ENCODE assay signal across 8 mouse cellular contexts in the genomic region with DNA sequence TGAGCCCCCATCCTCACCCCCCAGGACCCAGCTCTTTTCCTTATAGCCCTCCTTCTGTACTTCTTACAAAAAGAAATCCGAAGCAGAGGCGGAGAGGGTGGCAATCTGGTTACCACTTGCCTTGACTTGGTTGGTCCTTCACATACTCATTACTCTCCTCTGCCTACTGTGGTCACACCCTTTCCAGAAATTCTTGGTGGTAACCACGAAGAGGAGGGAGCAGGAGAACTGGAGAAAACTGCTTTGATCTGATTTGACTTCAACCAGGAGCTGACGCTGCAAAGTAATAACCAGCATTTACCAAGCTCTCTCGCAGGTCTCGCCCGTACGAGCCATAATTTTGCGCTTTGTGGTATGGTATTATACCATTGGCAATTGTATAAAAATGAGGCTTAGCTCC. TPM values are rescaled to one million over a fixed set of nuclear protein-coding genes. Genes with fewer than 3 reads are reported as not detected.
A peak's percentile ranks its signal among the peaks of the same experiment; 100 is the strongest.
DNase-seq lines count a peak whose midpoint lies in the region; ATAC-seq and TF ChIP-seq lines count a peak whose summit lies in the region.

No protein-coding gene starts in this region.

- H3K27ac ChIP-seq in embryonic facial prominence, embryonic 15.5 days (replicated peaks), result peak overlapping the region; percentile 93
- H3K27ac ChIP-seq in limb, embryonic 11.5 days (replicated peaks; ENCODE audit: low read depth, low read length), result peak overlapping the region; percentile 83; the same call in 1 of the 2 replicates
- H3K27ac ChIP-seq in small intestine, adult 2 months (ENCODE audit: insufficient read depth, low read depth, low read length), result peak overlapping the region; percentile 10

- no peak for TF ChIP-seq POLR2A in small intestine, adult 2 months (IDR thresholded peaks at IDR 0.05; ENCODE audit: low read depth, low read length)

- peaks cover 45% of the 10 kb centered on the region for H3K4me1 ChIP-seq in megakaryocyte, embryonic 14.5 days
- peaks cover 17% of the 10 kb centered on the region for H3K4me1 ChIP-seq in embryonic facial prominence, embryonic 15.5 days
- H3K4me1 ChIP-seq in limb, embryonic 11.5 days (ENCODE audit: control insufficient read depth, insufficient read depth, low read length), result peaks cover 3% of the 10 kb centered on the region; the same call in 1 of the 2 replicates
- H3K4me1 ChIP-seq in small intestine, adult 2 months (ENCODE audit: control insufficient read depth, insufficient read depth, insufficient read length, low read length), result peaks cover 5% of the 10 kb centered on the region

- H3K9ac ChIP-seq in embryonic facial prominence, embryonic 15.5 days, result peak overlapping the region; percentile 76
- H3K9ac ChIP-seq in limb, embryonic 11.5 days (ENCODE audit: low read length), result peak overlapping the region; percentile 86

- 35% methylated on average over 9 of the region's 9 CpGs for WGBS in embryonic facial prominence, embryonic 15.5 days
- WGBS in limb, embryonic 11.5 days, result 49% methylated on average over 9 of the region's 9 CpGs
- WGBS in small intestine, adult 2 months, result 40% methylated on average over 9 of the region's 9 CpGs

- no peaks in the 10 kb centered on the region for H3K27me3 ChIP-seq in megakaryocyte, embryonic 14.5 days (replicated peaks)
- H3K27me3 ChIP-seq in embryonic facial prominence, embryonic 15.5 days, result no peaks in the 10 kb centered on the region
- H3K27me3 ChIP-seq in limb, embryonic 11.5 days (ENCODE audit: control insufficient read depth, insufficient read depth, low read length), result no peaks in the 10 kb centered on the region
- no peaks in the 10 kb centered on the region for H3K27me3 ChIP-seq in small intestine, adult 2 months (ENCODE audit: control insufficient read depth, insufficient read depth, low read length)

- peak overlapping the region; percentile 91 for H3K4me2 ChIP-seq in embryonic facial prominence, embryonic 15.5 days (replicated peaks)
- peak overlapping the region; percentile 89 for H3K4me2 ChIP-seq in limb, embryonic 11.5 days (ENCODE audit: low read depth, severe bottlenecking)

- H3K36me3 ChIP-seq in megakaryocyte, embryonic 14.5 days (replicated peaks; ENCODE audit: low read length), result peaks cover 37% of the 10 kb centered on the region
- peaks cover 19% of the 10 kb centered on the region for H3K36me3 ChIP-seq in embryonic facial prominence, embryonic 15.5 days
- peaks cover 3% of the 10 kb centered on the region; the same call in 1 of the 2 replicates for H3K36me3 ChIP-seq in limb, embryonic 11.5 days (ENCODE audit: control insufficient read depth, insufficient read depth, low read length)
- peaks cover 11% of the 10 kb centered on the region for H3K36me3 ChIP-seq in small intestine, adult 2 months (ENCODE audit: control insufficient read depth, insufficient read depth, low read length)

- DNase-seq in limb, embryonic 11.5 days (ENCODE audit: low spot score), result no peak
- DNase-seq in layer of hippocampus, adult 18-20 months (ENCODE audit: low spot score in 2 of 2), result no peak
- no peak for DNase-seq in cerebellum, postnatal 25 days

- H3K9me3 ChIP-seq in megakaryocyte, embryonic 14.5 days, result no peaks in the 10 kb centered on the region
- H3K9me3 ChIP-seq in embryonic facial prominence, embryonic 15.5 days (replicated peaks), result no peaks in the 10 kb centered on the region
- no peaks in the 10 kb centered on the region for H3K9me3 ChIP-seq in limb, embryonic 11.5 days (ENCODE audit: control insufficient read depth, low read length)

- TF ChIP-seq CTCF in small intestine, adult 2 months (IDR thresholded peaks at IDR 0.05; ENCODE audit: extremely low read depth, insufficient read length, insufficient replicate concordance, low read depth, low read length), result no peak

- no peak for ATAC-seq in megakaryocyte, adult 5-6 weeks (ENCODE audit: poor library complexity, severe bottlenecking)
- peak; percentile 40; the same call in 1 of the 2 replicates for ATAC-seq in embryonic facial prominence, embryonic 15.5 days (ENCODE audit: insufficient number of reproducible peaks, low FRiP score, low TSS enrichment, low read depth)
- no peak for ATAC-seq in limb, embryonic 11.5 days (ENCODE audit: insufficient number of reproducible peaks, low FRiP score, low TSS enrichment, low read depth)
- ATAC-seq in megakaryocyte-erythroid progenitor cell, adult 5-6 weeks (replicated peaks; ENCODE audit: low FRiP score, low TSS enrichment, poor library complexity, severe bottlenecking), result no peak

- peak overlapping the region; percentile 96 for H3K4me3 ChIP-seq in megakaryocyte, embryonic 14.5 days (replicated peaks)
- peak overlapping the region; percentile 89 for H3K4me3 ChIP-seq in embryonic facial prominence, embryonic 15.5 days (replicated peaks)
- peak overlapping the region; percentile 82 for H3K4me3 ChIP-seq in limb, embryonic 11.5 days (ENCODE audit: low read depth, low read length)
- peak overlapping the region; percentile 95 for H3K4me3 ChIP-seq in small intestine, adult 2 months (ENCODE audit: low read depth, low read length)

RNA-seq across cellular contexts. Expression of a gene that starts 0.9 kb away (rescaled TPM):
- 0.58 TPM in 1 of 2 replicates, not detected in the other for polyA plus RNA-seq in megakaryocyte, embryonic 14.5 days (2012; ENCODE audit: insufficient read depth, low replicate concordance)
- total RNA-seq in megakaryocyte, adult 5-6 weeks (2015), result 2.1 and 2.8 TPM in 2 replicates
- total RNA-seq in megakaryocyte, adult 5-6 weeks (2017), result 3.3 and 3.6 TPM in 2 replicates
- polyA plus RNA-seq in embryonic facial prominence, embryonic 15.5 days (2015; fragmentation: Nextera tagmentation; extraction: Ambion mirVana), result 1.9 and 2.4 TPM in 2 replicates
- 3.1 and 3.2 TPM in 2 replicates for polyA plus RNA-seq in limb, embryonic 11.5 days (2014; fragmentation: Nextera tagmentation; extraction: Ambion mirVana)
- polyA plus RNA-seq in small intestine, adult 2 months (2012; rRNA removed), result 0.39 and 0.98 TPM in 2 replicates
- total RNA-seq in layer of hippocampus, adult 18-20 months (2021), result 1 to 10 TPM; 7.1 to 7.5 TPM
- total RNA-seq in megakaryocyte-erythroid progenitor cell, adult 5-6 weeks (2014; fragmentation: Nextera tagmentation), result 10.2 and 11.1 TPM in 2 replicates
- total RNA-seq in megakaryocyte-erythroid progenitor cell, adult 5-6 weeks (2017), result 12.3 and 14.5 TPM in 2 replicates

RNA-seq across cellular contexts. Expression of a gene that starts 1.0 kb away (rescaled TPM):
- polyA plus RNA-seq in megakaryocyte, embryonic 14.5 days (2012; ENCODE audit: insufficient read depth, low replicate concordance), result 2.8 and 3.3 TPM in 2 replicates
- 1.2 and 2.1 TPM in 2 replicates for total RNA-seq in megakaryocyte, adult 5-6 weeks (2015)
- total RNA-seq in megakaryocyte, adult 5-6 weeks (2017), result 1.4 and 2.8 TPM in 2 replicates
- polyA plus RNA-seq in embryonic facial prominence, embryonic 15.5 days (2015; fragmentation: Nextera tagmentation; extraction: Ambion mirVana), result 11.5 and 14.2 TPM in 2 replicates
- polyA plus RNA-seq in limb, embryonic 11.5 days (2014; fragmentation: Nextera tagmentation; extraction: Ambion mirVana), result 12.3 and 13.4 TPM in 2 replicates
- 8.7 and 13.0 TPM in 2 replicates for polyA plus RNA-seq in small intestine, adult 2 months (2012; rRNA removed)
- 1 to 10 TPM; 7.4 to 7.9 TPM for total RNA-seq in layer of hippocampus, adult 18-20 months (2021)
- total RNA-seq in megakaryocyte-erythroid progenitor cell, adult 5-6 weeks (2014; fragmentation: Nextera tagmentation), result 15.2 and 24.5 TPM in 2 replicates
- total RNA-seq in megakaryocyte-erythroid progenitor cell, adult 5-6 weeks (2017), result 3.5 and 10.3 TPM in 2 replicates

RNA-seq across cellular contexts. Expression of a gene that starts 10.4 kb away (rescaled TPM):
- 2.2 and 30.3 TPM in 2 replicates for polyA plus RNA-seq in megakaryocyte, embryonic 14.5 days (2012; ENCODE audit: insufficient read depth, low replicate concordance)
- 129 and 131 TPM in 2 replicates for total RNA-seq in megakaryocyte, adult 5-6 weeks (2015)
- total RNA-seq in megakaryocyte, adult 5-6 weeks (2017), result 164 and 179 TPM in 2 replicates
- 68.6 and 72.0 TPM in 2 replicates for polyA plus RNA-seq in embryonic facial prominence, embryonic 15.5 days (2015; fragmentation: Nextera tagmentation; extraction: Ambion mirVana)
- polyA plus RNA-seq in limb, embryonic 11.5 days (2014; fragmentation: Nextera tagmentation; extraction: Ambion mirVana), result 69.3 and 69.8 TPM in 2 replicates
- 12.0 and 29.2 TPM in 2 replicates for polyA plus RNA-seq in small intestine, adult 2 months (2012; rRNA removed)
- 10 to 100 TPM; 80.6 to 88.2 TPM for total RNA-seq in layer of hippocampus, adult 18-20 months (2021)
- 91.1 and 108 TPM in 2 replicates for total RNA-seq in megakaryocyte-erythroid progenitor cell, adult 5-6 weeks (2014; fragmentation: Nextera tagmentation)
- total RNA-seq in megakaryocyte-erythroid progenitor cell, adult 5-6 weeks (2017), result 155 and 184 TPM in 2 replicates

RNA-seq across cellular contexts. Expression of a gene that starts 35.2 kb away (rescaled TPM):
- 0.40 TPM in 1 of 2 replicates, not detected in the other for polyA plus RNA-seq in megakaryocyte, embryonic 14.5 days (2012; ENCODE audit: insufficient read depth, low replicate concordance)
- total RNA-seq in megakaryocyte, adult 5-6 weeks (2015), result 20.8 and 21.8 TPM in 2 replicates
- total RNA-seq in megakaryocyte, adult 5-6 weeks (2017), result 14.6 and 14.9 TPM in 2 replicates
- polyA plus RNA-seq in embryonic facial prominence, embryonic 15.5 days (2015; fragmentation: Nextera tagmentation; extraction: Ambion mirVana), result 49.9 and 58.1 TPM in 2 replicates
- polyA plus RNA-seq in limb, embryonic 11.5 days (2014; fragmentation: Nextera tagmentation; extraction: Ambion mirVana), result 72.4 and 73.5 TPM in 2 replicates
- 3.3 and 4.3 TPM in 2 replicates for polyA plus RNA-seq in small intestine, adult 2 months (2012; rRNA removed)
- total RNA-seq in layer of hippocampus, adult 18-20 months (2021), result 10 to 100 TPM; 29.3 to 30.0 TPM
- 32.7 and 51.7 TPM in 2 replicates for total RNA-seq in megakaryocyte-erythroid progenitor cell, adult 5-6 weeks (2014; fragmentation: Nextera tagmentation)
- 31.9 and 41.2 TPM in 2 replicates for total RNA-seq in megakaryocyte-erythroid progenitor cell, adult 5-6 weeks (2017)

RNA-seq across cellular contexts. Expression of a gene that starts 52.2 kb away (rescaled TPM):
- 17.6 and 18.7 TPM in 2 replicates for polyA plus RNA-seq in megakaryocyte, embryonic 14.5 days (2012; ENCODE audit: insufficient read depth, low replicate concordance)
- total RNA-seq in megakaryocyte, adult 5-6 weeks (2015), result 24.0 and 26.1 TPM in 2 replicates
- total RNA-seq in megakaryocyte, adult 5-6 weeks (2017), result 10.2 and 15.0 TPM in 2 replicates
- 13.7 and 14.2 TPM in 2 replicates for polyA plus RNA-seq in embryonic facial prominence, embryonic 15.5 days (2015; fragmentation: Nextera tagmentation; extraction: Ambion mirVana)
- 11.2 and 13.9 TPM in 2 replicates for polyA plus RNA-seq in limb, embryonic 11.5 days (2014; fragmentation: Nextera tagmentation; extraction: Ambion mirVana)
- polyA plus RNA-seq in small intestine, adult 2 months (2012; rRNA removed), result 295 and 763 TPM in 2 replicates
- total RNA-seq in layer of hippocampus, adult 18-20 months (2021), result 1 to 10 TPM; 5.3 to 5.8 TPM
- total RNA-seq in megakaryocyte-erythroid progenitor cell, adult 5-6 weeks (2014; fragmentation: Nextera tagmentation), result 48.3 and 77.1 TPM in 2 replicates
- 22.0 and 43.6 TPM in 2 replicates for total RNA-seq in megakaryocyte-erythroid progenitor cell, adult 5-6 weeks (2017)

Comparison
In these comparisons a context has a peak if more than half of its experiments do, and no peak if none do; other contexts are left out.
1. H3K27ac ChIP-seq: peak in every context shown above with its lines; median percentile 93 in embryonic facial prominence, embryonic 15.5 days; 83 in limb, embryonic 11.5 days; 10 in small intestine, adult 2 months.